Mouse (Mus musculus): Measurements from ENCODE around the gene Slc11a2.

- no peak for TF ChIP-seq CTCF (IDR thresholded peaks at IDR 0.05)
- no peak for TF ChIP-seq POLR2A (IDR thresholded peaks at IDR 0.05; ENCODE audit: insufficient read depth, low read depth, low read length)
- TF ChIP-seq EP300 (IDR thresholded peaks at IDR 0.05; ENCODE audit: insufficient read depth, low read depth, low read length) = no peak
Measured at GRCm38 (mm10) chr15:100461646-100462045, 36.8 kb upstream of the Slc11a2 start.

Data from heart, adult 2 months (tissue).